Mouse (Mus musculus) liver, adult 2 months (tissue): Measurements from ENCODE around the gene Myh14.

Experiments
- CTCF ChIP-seq: fragments of 200-500 bp; IDR thresholded peaks from 2 replicates; pipeline ENCODE4 v1.5.1; 2011; ENCODE audit warnings: low read depth, low read length, control low read depth
- POLR2A ChIP-seq: fragments of 200-500 bp; IDR thresholded peaks from 2 replicates; pipeline ENCODE4 v1.6.1; 2011; ENCODE audit warnings: low read length, control low read depth; ENCODE audit not compliant: insufficient read depth; ENCODE audit errors: extremely low read depth

DNA sequence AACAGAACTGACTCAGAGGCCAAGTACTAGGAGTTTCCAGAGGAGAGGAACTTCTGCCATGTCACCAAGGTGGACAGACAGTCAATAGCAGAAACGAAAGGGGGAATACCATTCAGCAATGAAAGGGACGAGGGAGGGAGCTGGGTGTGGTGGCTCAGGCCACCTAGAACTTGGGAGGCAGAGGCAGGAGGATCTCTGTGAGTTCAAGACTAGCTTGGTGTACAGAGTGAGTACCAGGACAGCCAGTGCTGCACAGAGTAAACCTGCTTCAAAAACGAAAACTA, 46.2 kb downstream of the Myh14 start:
- TF ChIP-seq CTCF, result no peak
- TF ChIP-seq POLR2A, result no peak
